In the genomic region with DNA sequence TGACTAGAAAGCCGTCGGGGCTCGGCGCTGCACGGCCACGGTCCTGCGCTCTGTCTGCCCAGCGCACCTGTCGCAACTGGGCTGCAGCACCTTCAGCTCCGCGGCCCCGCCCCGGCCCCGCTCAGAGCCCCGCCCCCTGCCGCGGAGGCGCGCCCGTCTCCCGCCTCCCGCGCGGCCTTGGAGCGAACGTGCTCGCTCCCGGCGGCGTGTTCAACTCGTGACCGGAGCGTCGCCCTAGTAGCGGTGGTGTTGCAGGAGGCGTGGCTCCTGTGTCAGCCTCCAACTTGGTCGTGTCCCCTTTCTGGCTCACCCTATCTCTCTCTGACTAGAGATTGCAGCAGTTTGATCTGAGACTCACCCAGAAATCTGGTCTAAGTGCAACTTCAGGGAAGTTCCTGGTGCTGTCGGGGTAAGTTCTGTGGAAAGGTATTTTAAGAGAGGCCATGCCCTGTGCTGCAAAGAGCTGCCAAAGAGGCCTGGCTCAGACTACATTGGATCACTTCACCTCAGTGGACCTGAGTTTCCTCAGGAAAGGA, we compare ENCODE assay signal across 8 mouse cellular contexts. TPM values are rescaled to one million over a fixed set of nuclear protein-coding genes. Genes with fewer than 3 reads are reported as not detected.
DNase-seq lines count a peak whose midpoint lies in the region; ATAC-seq lines count a peak whose summit lies in the region.

A gene (minus strand): TSS at position 123 of the 536 bp plus-strand sequence.

- H3K9ac ChIP-seq in hindbrain, embryonic 15.5 days, result peak within 1 kb of the TSS; percentile 65

- H3K27ac ChIP-seq in hindbrain, embryonic 15.5 days (replicated peaks), result peak within 1 kb of the TSS; percentile 59

- H3K4me1 ChIP-seq in hindbrain, embryonic 15.5 days (replicated peaks), result peaks cover 18% of the 10 kb centered on the region

- peak; percentile 96 for DNase-seq in R1 (ENCODE audit: low read depth, low spot score)
- DNase-seq in cerebellum, postnatal 25 days, result peak; percentile 84 to 95
- peak; percentile 61 to 78 for DNase-seq in frontal cortex, postnatal 36 days (ENCODE audit: low spot score in 2 of 2)
- peak; percentile 69 for DNase-seq in left cerebral cortex, adult 11 months (ENCODE audit: low spot score)
- peak; percentile 91 to 93 for DNase-seq in lung, postnatal 4 days
- DNase-seq in retina, postnatal 7 days (ENCODE audit: low read depth, low spot score), result peak; percentile 82
- peak; percentile 74 for DNase-seq in urinary bladder, adult 2 months (ENCODE audit: low spot score)

- no peaks in the 10 kb centered on the region for H3K9me3 ChIP-seq in hindbrain, embryonic 15.5 days

- peak; percentile 94 for ATAC-seq in hindbrain, embryonic 15.5 days (ENCODE audit: low FRiP score, low read depth)

- H3K36me3 ChIP-seq in hindbrain, embryonic 15.5 days, result no peaks in the 10 kb centered on the region

- under 1% methylated on average over 28 of the region's 38 CpGs for WGBS in hindbrain, embryonic 15.5 days

- H3K4me2 ChIP-seq in hindbrain, embryonic 15.5 days, result peak within 1 kb of the TSS; percentile 70

- peak within 1 kb of the TSS; percentile 74 for H3K4me3 ChIP-seq in hindbrain, embryonic 15.5 days

- H3K27me3 ChIP-seq in hindbrain, embryonic 15.5 days, result no peaks in the 10 kb centered on the region

RNA-seq across cellular contexts. Expression of the gene that starts here (rescaled TPM):
- 13.3 and 13.5 TPM in 2 replicates for polyA plus RNA-seq in hindbrain, embryonic 15.5 days (2015; fragmentation: Nextera tagmentation; extraction: Ambion mirVana)
- 139 and 147 TPM in 2 replicates for polyA plus RNA-seq in urinary bladder, adult 2 months (2012; rRNA removed)

Comparison
In these comparisons a context has a peak if more than half of its experiments do, and no peak if none do; other contexts are left out.
1. Peak in every context shown above with its lines: DNase-seq, ATAC-seq, H3K4me3 ChIP-seq and H3K27ac ChIP-seq.